Mouse (Mus musculus) CH12.LX (cell line): Measurements from ENCODE around the gene Itga9. TPM values are rescaled to one million over a fixed set of nuclear protein-coding genes. Genes with fewer than 3 reads are reported as not detected.

ENCODE experiments used
- DNase-seq: peaks from one replicate; pipeline ENCODE4 v3.0.0-alpha.2; 2013; ENCODE audit errors: extremely low read depth
- H3K27ac ChIP-seq: 2 replicates; pipeline ENCODE4 v1.5.1; 2012; ENCODE audit warnings: low read depth, mild to moderate bottlenecking, control low read depth, moderate library complexity; ENCODE audit not compliant: insufficient read depth
- H3K27me3 ChIP-seq: replicated peaks from 2 replicates; pipeline ENCODE3; 2012; ENCODE audit warnings: inconsistent platforms
- H3K36me3 ChIP-seq, 2 experiments: replicated peaks in 1 of 2; 2 replicates each; pipeline versions ENCODE3 to v1.6.1; 2012; ENCODE audit warnings: inconsistent platforms in 1 of 2, low read length in 1 of 2, mild to moderate bottlenecking in 1 of 2, mixed read lengths in 1 of 2, moderate library complexity in 1 of 2; ENCODE audit not compliant: control insufficient read depth in 1 of 2, insufficient read depth in 1 of 2
- H3K4me1 ChIP-seq, 2 experiments: 2 replicates each; pipeline ENCODE4 v1.6.1; 2012; ENCODE audit warnings: inconsistent platforms in 1 of 2, moderate library complexity in 1 of 2; ENCODE audit not compliant: insufficient read depth in 2 of 2, control insufficient read depth in 1 of 2
- H3K4me2 ChIP-seq: 2 replicates; pipeline ENCODE4 v1.6.1; 2012; ENCODE audit warnings: low read depth, mild to moderate bottlenecking, control low read depth; ENCODE audit not compliant: poor library complexity, insufficient read depth, severe bottlenecking
- H3K4me3 ChIP-seq, 3 experiments: fragments of 150-350 bp in 1 of 3; sonication (generic) in 1 of 3; replicated peaks in 1 of 3; 2 replicates each; pipeline versions ENCODE3 to v1.5.1; 2011 to 2012; ENCODE audit warnings: low read depth in 2 of 3, low read length in 2 of 3, mild to moderate bottlenecking in 2 of 3, moderate library complexity in 2 of 3, control low read depth in 1 of 3, improper control_type of control experiment in 1 of 3, inconsistent platforms in 1 of 3, mixed read lengths in 1 of 3; ENCODE audit not compliant: poor library complexity in 1 of 3
- H3K79me2 ChIP-seq: replicated peaks from 2 replicates; pipeline ENCODE4 v1.6.1; 2012; ENCODE audit warnings: mild to moderate bottlenecking, moderate library complexity; ENCODE audit not compliant: control insufficient read depth, poor library complexity, insufficient read depth, severe bottlenecking; ENCODE audit errors: extremely low read depth
- H3K9ac ChIP-seq: 2 replicates; pipeline ENCODE4 v1.6.1; 2012; ENCODE audit warnings: low read depth, mild to moderate bottlenecking, control low read depth, moderate library complexity; ENCODE audit not compliant: insufficient read depth
- H3K9me3 ChIP-seq: replicated peaks from 2 replicates; pipeline ENCODE3; 2012; ENCODE audit warnings: low read length, inconsistent platforms, mixed read lengths
- CHD1 ChIP-seq: IDR thresholded peaks from 2 replicates; pipeline ENCODE4 v1.6.1; 2012; ENCODE audit warnings: low read depth, low read length, improper control_type of control experiment, inconsistent platforms
- CHD2 ChIP-seq: IDR thresholded peaks from 2 replicates; pipeline ENCODE4 v1.6.1; 2011; ENCODE audit warnings: low read length, improper control_type of control experiment
- CTCF ChIP-seq, 2 experiments: IDR thresholded peaks in 1 of 2; conservative IDR thresholded peaks in 1 of 2; 2 replicates each; pipeline ENCODE4 v1.5.1; 2011 to 2012; ENCODE audit warnings: low read depth in 2 of 2, low read length in 2 of 2, improper control_type of control experiment in 1 of 2, inconsistent platforms in 1 of 2, mild to moderate bottlenecking in 1 of 2, moderate library complexity in 1 of 2
- ELF1 ChIP-seq: IDR thresholded peaks from 2 replicates; pipeline ENCODE4 v1.6.1; 2014; ENCODE audit warnings: low read depth, mild to moderate bottlenecking, inconsistent platforms, low read length, improper control_type of control experiment
- GABPA ChIP-seq: IDR thresholded peaks from 2 replicates; pipeline ENCODE4 v1.6.1; 2012; ENCODE audit warnings: low read depth, low read length, improper control_type of control experiment, inconsistent platforms; ENCODE audit not compliant: insufficient replicate concordance
- HCFC1 ChIP-seq: IDR thresholded peaks from 2 replicates; pipeline ENCODE4 v1.6.1; 2012; ENCODE audit warnings: low read depth, mild to moderate bottlenecking, inconsistent platforms, low read length, improper control_type of control experiment
- IRF4 ChIP-seq: IDR thresholded peaks from 2 replicates; pipeline ENCODE4 v1.6.1; 2014; ENCODE audit warnings: low read depth, mild to moderate bottlenecking, inconsistent platforms, low read length, improper control_type of control experiment
- JUN ChIP-seq: IDR thresholded peaks from 2 replicates; pipeline ENCODE4 v1.6.1; 2011; ENCODE audit warnings: low read depth, mild to moderate bottlenecking, low read length, improper control_type of control experiment, moderate library complexity; ENCODE audit not compliant: insufficient read depth
- JUND ChIP-seq: conservative IDR thresholded peaks from 2 replicates; pipeline ENCODE4 v1.6.1; 2011; ENCODE audit warnings: low read depth, low read length, improper control_type of control experiment
- KAT2A ChIP-seq: IDR thresholded peaks from 2 replicates; pipeline ENCODE4 v1.6.1; 2012; ENCODE audit warnings: low read length, improper control_type of control experiment, inconsistent platforms; ENCODE audit not compliant: insufficient replicate concordance
- MAFK ChIP-seq: IDR thresholded peaks from 2 replicates; pipeline ENCODE4 v1.6.1; 2011; ENCODE audit warnings: low read length, improper control_type of control experiment; ENCODE audit not compliant: insufficient replicate concordance
- MAX ChIP-seq: IDR thresholded peaks from 2 replicates; pipeline ENCODE4 v1.6.1; 2011; ENCODE audit warnings: low read length, improper control_type of control experiment
- MEF2A ChIP-seq: IDR thresholded peaks from 2 replicates; pipeline ENCODE4 v1.6.1; 2014; ENCODE audit warnings: low read depth, mild to moderate bottlenecking, inconsistent platforms, low read length, improper control_type of control experiment, borderline replicate concordance
- NELFE ChIP-seq: IDR thresholded peaks from 2 replicates; pipeline ENCODE4 v1.6.1; 2011; ENCODE audit warnings: low read depth, low read length, improper control_type of control experiment
- NRF1 ChIP-seq: IDR thresholded peaks from 2 replicates; pipeline ENCODE4 v1.6.1; 2014; ENCODE audit warnings: low read depth, mild to moderate bottlenecking, inconsistent platforms, low read length, improper control_type of control experiment, moderate library complexity
- RAD21 ChIP-seq: IDR thresholded peaks from 2 replicates; pipeline ENCODE4 v1.6.1; 2011; ENCODE audit warnings: low read depth, mild to moderate bottlenecking, low read length, improper control_type of control experiment, moderate library complexity
- RCOR1 ChIP-seq: conservative IDR thresholded peaks from 2 replicates; pipeline ENCODE4 v1.6.1; 2012; ENCODE audit warnings: low read depth, mild to moderate bottlenecking, inconsistent platforms, low read length, improper control_type of control experiment
- SIN3A ChIP-seq: IDR thresholded peaks from 2 replicates; pipeline ENCODE4 v1.6.1; 2012; ENCODE audit warnings: low read length, improper control_type of control experiment, inconsistent platforms
- TBP ChIP-seq: conservative IDR thresholded peaks from 2 replicates; pipeline ENCODE4 v1.6.1; 2011; ENCODE audit warnings: low read depth, low read length, improper control_type of control experiment
- TCF12 ChIP-seq: IDR thresholded peaks from 2 replicates; pipeline ENCODE4 v1.6.1; 2014; ENCODE audit warnings: low read depth, mild to moderate bottlenecking, inconsistent platforms, low read length, improper control_type of control experiment
- ZC3H11A ChIP-seq: IDR thresholded peaks from 2 replicates; pipeline ENCODE4 v1.6.1; 2012; ENCODE audit warnings: low read depth, mild to moderate bottlenecking, inconsistent platforms, low read length, improper control_type of control experiment
- ZKSCAN1 ChIP-seq: IDR thresholded peaks from 2 replicates; pipeline ENCODE4 v1.6.1; 2012; ENCODE audit warnings: low read depth, inconsistent platforms, low read length, improper control_type of control experiment, borderline replicate concordance
- dilution Hi-C: fragments of 300-500 bp; cut with MboI; formaldehyde crosslinking; loops from 2 replicates; pipeline ENCODE4 v1.14.3; 2020; ENCODE audit warnings: low sequenced_read_pairs; ENCODE audit not compliant: extremely low pct_unique_long_range_greater_than_20kb, extremely low pct_ligation_motif_present
- in situ Hi-C: fragments of 300-500 bp; cut with MboI; formaldehyde crosslinking; loops from 3 replicates; pipeline ENCODE4 v1.14.3; 2019; ENCODE audit warnings: low sequenced_read_pairs, low pct_ligation_motif_present, low pct_unique_long_range_greater_than_20kb, mixed read lengths
- polyA plus RNA-seq: library from polyadenylated mRNA; unstranded; fragments of >175 nt; gene quantifications from 2 replicates; pipeline ENCODE4 v1.2.1, GENCODE M21; 2012; ENCODE audit warnings: low read depth; ENCODE audit not compliant: insufficient read length
- total RNA-seq, 2 experiments: library from RNA; depleted of rRNA; stranded (reverse); fragments of 300-350 nt in 1 of 2; fragments of >200 nt in 1 of 2; gene quantifications; 2 replicates each; pipeline ENCODE4 v1.2.3; 2012 to 2014

The Itga9 gene
- total and polyA plus RNA-seq, 3 experiments, result 0.19 TPM; not detected in 2

DNA sequence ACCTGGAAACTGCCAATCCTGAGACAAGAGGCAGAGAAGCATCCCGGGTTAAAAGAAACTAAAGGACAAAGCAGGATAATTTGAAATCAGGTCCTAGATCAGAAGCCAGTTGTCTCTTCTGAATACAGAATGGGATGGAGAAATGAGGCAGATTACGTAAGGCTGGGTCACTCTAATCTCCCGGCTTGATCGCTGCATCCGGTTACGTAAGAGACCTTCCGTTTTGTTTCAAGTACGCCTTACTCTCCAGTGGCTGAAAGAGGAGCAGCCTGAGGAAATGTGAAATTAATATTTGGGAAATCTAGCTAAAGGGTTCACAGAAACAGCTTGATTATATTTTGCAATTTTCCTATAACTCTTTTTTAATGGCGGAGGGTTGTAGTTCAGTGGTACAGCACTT is 306.6 kb downstream of the Itga9 start:
- Histone ChIP-seq H3K4me3 (no peak overlapping the region), H3K36me3 (no peaks in the 10 kb centered on the region), H3K4me1 (no peaks in the 10 kb centered on the region), H3K9me3 (peaks cover 5% of the 10 kb centered on the region), H3K9ac (no peak overlapping the region), H3K27me3 (peaks cover 57% of the 10 kb centered on the region), H3K4me2 (no peak overlapping the region)
- DNase-seq, result no peak
- dilution Hi-C loops (no loop called here), in situ Hi-C loops (loop anchor here (10.0 to 25.0 kb wide), 2 partner anchors 152 to 326 kb away; no protein-coding TSS in a partner anchor)
- TF ChIP-seq SIN3A (no peak), ZKSCAN1 (no peak), KAT2A (no peak), MAFK (no peak), CTCF (conservative IDR thresholded peaks at IDR 0.05 in 1 of 2, IDR thresholded peaks at IDR 0.05 in 1 of 2; ENCODE audit: low read depth in 2 of 2, low read length in 2 of 2) (no peak), RAD21 (no peak), MEF2A (no peak)
- TF ChIP-seq, all 38 proteins: peak for 0
- H3K27ac ChIP-seq, result no peak overlapping the region
- no peaks in the 10 kb centered on the region for H3K79me2 ChIP-seq

DNA sequence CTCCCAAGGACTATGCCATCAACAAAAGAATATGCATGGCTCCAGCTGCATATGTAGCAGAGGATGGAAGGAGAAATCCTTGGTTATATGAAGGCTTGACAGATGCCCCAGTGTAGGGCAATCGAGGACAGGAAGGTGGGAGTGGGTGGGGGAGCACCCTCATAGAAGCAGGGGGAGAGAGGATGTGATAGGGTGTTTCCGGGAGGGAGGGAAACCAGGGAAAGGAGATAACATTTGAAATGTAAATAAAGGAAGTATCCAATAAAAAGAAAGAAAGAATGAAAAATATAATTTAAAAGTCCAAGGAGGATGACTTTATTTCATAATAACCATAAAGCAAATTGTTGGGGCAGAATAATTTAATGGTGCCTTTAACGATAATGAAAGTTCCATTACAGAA is 307.1 kb downstream of the Itga9 start:
- no peak overlapping the region for H3K4me2 ChIP-seq
- H3K27me3 ChIP-seq, result peaks cover 60% of the 10 kb centered on the region
- H3K4me3 ChIP-seq, result no peak overlapping the region
- no peak for DNase-seq
- in situ Hi-C loops, result loop anchor here (10.0 to 25.0 kb wide), 2 partner anchors 151 to 326 kb away; no protein-coding TSS in a partner anchor
- no peaks in the 10 kb centered on the region for H3K79me2 ChIP-seq
- H3K9ac ChIP-seq, result no peak overlapping the region
- no peak for TF ChIP-seq ZC3H11A
- no peak for TF ChIP-seq HCFC1
- no peak for TF ChIP-seq NELFE
- no peak for TF ChIP-seq CTCF (conservative IDR thresholded peaks at IDR 0.05 in 1 of 2, IDR thresholded peaks at IDR 0.05 in 1 of 2; ENCODE audit: low read depth in 2 of 2, low read length in 2 of 2)
- no peak for TF ChIP-seq MAX
- TF ChIP-seq CHD2, result no peak
- no peak for TF ChIP-seq GABPA
- TF ChIP-seq CHD1, result no peak
- no peak for TF ChIP-seq ELF1
- no peak for TF ChIP-seq ZKSCAN1
- no peak for TF ChIP-seq TCF12
- no peak for TF ChIP-seq NRF1
- no peak for TF ChIP-seq IRF4
- TF ChIP-seq KAT2A, result no peak
- no peak for TF ChIP-seq JUN
- no peak for TF ChIP-seq RCOR1
- TF ChIP-seq JUND, result no peak
- no peak for TF ChIP-seq TBP
- dilution Hi-C loops, result no loop called here
- H3K9me3 ChIP-seq, result peaks cover 5% of the 10 kb centered on the region
- no peaks in the 10 kb centered on the region for H3K4me1 ChIP-seq
- no peaks in the 10 kb centered on the region for H3K36me3 ChIP-seq
- no peak overlapping the region for H3K27ac ChIP-seq
